Comparison of ENCODE assay signal across 14 mouse cellular contexts in the genomic region with DNA sequence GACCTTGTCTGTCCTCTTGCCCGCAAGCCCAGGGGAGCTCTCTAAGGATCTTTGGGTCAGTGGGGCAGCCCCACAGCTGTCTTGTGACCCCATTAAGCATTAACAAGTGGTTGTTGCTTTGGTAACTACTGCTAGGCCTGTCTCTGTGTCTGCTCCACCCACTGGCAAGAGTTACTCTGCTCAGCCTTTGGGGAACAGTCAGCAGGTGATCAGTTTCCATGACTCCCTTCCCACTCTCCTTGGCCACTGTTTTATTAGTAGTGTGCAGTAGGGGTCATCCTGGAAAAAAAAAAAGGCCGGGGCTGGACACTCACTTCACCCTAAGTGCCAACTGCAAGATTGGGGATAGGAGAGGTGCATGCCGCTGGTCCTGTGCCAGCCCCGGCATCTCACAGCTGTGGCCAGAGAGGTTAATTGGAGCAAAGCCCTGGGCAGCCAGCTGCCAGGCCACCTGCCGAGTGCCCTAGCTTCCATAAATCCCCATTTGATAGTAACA. TPM values are rescaled to one million over a fixed set of nuclear protein-coding genes. Genes with fewer than 3 reads are reported as not detected.
DNase-seq lines count a peak whose midpoint lies in the region; ATAC-seq and TF ChIP-seq lines count a peak whose summit lies in the region.
"Had no signal": no experiment of that assay in that cellular context is flagged by ENCODE, and none has a peak within 500 bp of the region (broad histone marks: within the 10 kb centered on the region; RNA-seq: fewer than 3 reads in every experiment).

No protein-coding gene starts in this region.

- no peak overlapping the region for H3K27ac ChIP-seq in limb, embryonic 14.5 days (replicated peaks; ENCODE audit: low read depth, low read length)
- no peak overlapping the region for H3K27ac ChIP-seq in limb, embryonic 10.5 days
- H3K27ac ChIP-seq in kidney, adult 2 months (ENCODE audit: insufficient read depth, low read depth, low read length) = 0 out of 2 replicates have a peak overlapping the region, but pooled peaks have one; percentile 35
- H3K27ac ChIP-seq: lung, embryonic 15.5 days; midbrain, embryonic 12.5 days had no signal

- H3K9ac ChIP-seq in limb, embryonic 14.5 days (ENCODE audit: low read depth, low read length, severe bottlenecking) = no peak overlapping the region
- H3K9ac ChIP-seq: lung, embryonic 15.5 days; midbrain, embryonic 12.5 days had no signal

- DNase-seq in cerebellum, postnatal 10 days = peak; percentile 43 to 52
- DNase-seq in cerebellum, adult 9-11 months = no peak
- DNase-seq in limb, embryonic 14.5 days (ENCODE audit: low spot score) = no peak
- DNase-seq in limb, embryonic 10.5 days (ENCODE audit: low spot score) = no peak
- peak; percentile 84 for DNase-seq in kidney, adult 2 months
- no peak for DNase-seq in urinary bladder, postnatal 10 days (ENCODE audit: low spot score)
- no peak for DNase-seq in layer of hippocampus, adult 9-11 months
- DNase-seq: adrenal gland, adult 2 months; liver; right cerebral cortex, postnatal 4 days had no signal

- no peak for TF ChIP-seq POLR2A in limb, embryonic 14.5 days (IDR thresholded peaks at IDR 0.05; ENCODE audit: borderline replicate concordance, extremely low read depth, insufficient read depth, insufficient read length)
- TF ChIP-seq POLR2A in kidney, adult 2 months (IDR thresholded peaks at IDR 0.05; ENCODE audit: low read depth, low read length) = no peak
- TF ChIP-seq POLR2A in myocyte (IDR thresholded peaks at IDR 0.05; ENCODE audit: insufficient read length, low read depth) = no peak

- H3K36me3 ChIP-seq in limb, embryonic 14.5 days (ENCODE audit: control insufficient read depth, insufficient read depth, low read length) = no peaks in the 10 kb centered on the region
- H3K36me3 ChIP-seq in limb, embryonic 10.5 days = no peaks in the 10 kb centered on the region
- H3K36me3 ChIP-seq in kidney, adult 2 months (ENCODE audit: control insufficient read depth, insufficient read depth, low read length) = no peaks in the 10 kb centered on the region
- no peaks in the 10 kb centered on the region for H3K36me3 ChIP-seq in myocyte (ENCODE audit: control insufficient read depth, insufficient read depth)
- H3K36me3 ChIP-seq: lung, embryonic 15.5 days; midbrain, embryonic 12.5 days had no signal

- H3K79me2 ChIP-seq in myocyte (ENCODE audit: control insufficient read depth, insufficient read depth) = no peaks in the 10 kb centered on the region

- H3K4me3 ChIP-seq in limb, embryonic 14.5 days (replicated peaks; ENCODE audit: low read length) = no peak overlapping the region
- H3K4me3 ChIP-seq in limb, embryonic 10.5 days = no peak overlapping the region
- H3K4me3 ChIP-seq in kidney, adult 2 months (ENCODE audit: insufficient read depth, low read depth, low read length) = no peak overlapping the region
- H3K4me3 ChIP-seq in myocyte = no peak overlapping the region
- H3K4me3 ChIP-seq: lung, embryonic 15.5 days; midbrain, embryonic 12.5 days had no signal

- peak; percentile 30; the same call in 1 of the 2 replicates for ATAC-seq in limb, embryonic 14.5 days (ENCODE audit: low FRiP score, low read depth)
- ATAC-seq: intestine, postnatal 0 days had no signal

- no peaks in the 10 kb centered on the region for H3K9me3 ChIP-seq in limb, embryonic 14.5 days (ENCODE audit: control insufficient read depth, low read length)
- H3K9me3 ChIP-seq in limb, embryonic 10.5 days (replicated peaks) = no peaks in the 10 kb centered on the region
- H3K9me3 ChIP-seq: lung, embryonic 15.5 days; midbrain, embryonic 12.5 days had no signal

- TF ChIP-seq CTCF in kidney, adult 2 months (conservative IDR thresholded peaks at IDR 0.05; ENCODE audit: insufficient read depth, insufficient read length, low read depth, low read length) = no peak

- H3K27me3 ChIP-seq in limb, embryonic 14.5 days (ENCODE audit: control insufficient read depth, insufficient read depth, low read length) = no peaks in the 10 kb centered on the region
- peaks cover 8% of the 10 kb centered on the region; the same call in 1 of the 2 replicates for H3K27me3 ChIP-seq in limb, embryonic 10.5 days (ENCODE audit: low read depth, poor library complexity, severe bottlenecking)
- no peaks in the 10 kb centered on the region for H3K27me3 ChIP-seq in kidney, adult 2 months (replicated peaks; ENCODE audit: control insufficient read depth, insufficient read depth, low read length)
- H3K27me3 ChIP-seq in myocyte (ENCODE audit: control insufficient read depth, insufficient read depth, insufficient read length) = peaks cover 26% of the 10 kb centered on the region
- H3K27me3 ChIP-seq: lung, embryonic 15.5 days had no signal

- H3K4me1 ChIP-seq in limb, embryonic 14.5 days (ENCODE audit: control insufficient read depth, insufficient read depth, low read length) = peaks cover 3% of the 10 kb centered on the region; the same call in 1 of the 2 replicates
- H3K4me1 ChIP-seq in limb, embryonic 10.5 days = peaks cover 10% of the 10 kb centered on the region
- H3K4me1 ChIP-seq in kidney, adult 2 months (ENCODE audit: control insufficient read depth, insufficient read depth, low read length) = peaks cover 6% of the 10 kb centered on the region; the same call in 1 of the 2 replicates
- H3K4me1 ChIP-seq: lung, embryonic 15.5 days had no signal

- no peak overlapping the region for H3ac ChIP-seq in myocyte (ENCODE audit: control insufficient read depth, insufficient read length)

- H3K4me2 ChIP-seq in limb, embryonic 14.5 days (replicated peaks; ENCODE audit: low read depth, low read length, severe bottlenecking) = no peak overlapping the region
- H3K4me2 ChIP-seq in myocyte (ENCODE audit: low read depth) = peak overlapping the region; percentile 30
- H3K4me2 ChIP-seq: lung, embryonic 15.5 days; midbrain, embryonic 12.5 days had no signal

- 25% methylated on average over 5 of the region's 5 CpGs for WGBS in limb, embryonic 14.5 days
- 42% methylated on average over 5 of the region's 5 CpGs for WGBS in limb, embryonic 10.5 days
- 20% methylated on average over 5 of the region's 5 CpGs for WGBS in kidney, adult 2 months

TF ChIP-seq in myocyte, 11 proteins besides CTCF, POLR2A, EP300 and RAD21:
- TF ChIP-seq TCF3 (IDR thresholded peaks at IDR 0.05; ENCODE audit: insufficient read length, low read depth) (peak; percentile 77), MYOD1 (IDR thresholded peaks at IDR 0.05; ENCODE audit: control insufficient read depth in 1 of 3, insufficient read length in 2 of 3, low read depth in 2 of 3) (peak in 2 of 3 experiments; percentile 89 to 94), TCF12 (IDR thresholded peaks at IDR 0.05; ENCODE audit: insufficient read depth, poor library complexity, severe bottlenecking) (peak; percentile 80), REST (IDR thresholded peaks at IDR 0.05; ENCODE audit: insufficient read depth, insufficient read length) (no peak), MYOG (IDR thresholded peaks at IDR 0.05; ENCODE audit: control insufficient read depth in 1 of 3, insufficient read depth in 1 of 3, insufficient read length in 2 of 3, low read depth in 2 of 3) (peak; percentile 55 to 98 (median 92))

RNA-seq across cellular contexts. Expression of a gene that starts 23.7 kb away (rescaled TPM):
- polyA plus RNA-seq in limb, embryonic 14.5 days (2012; rRNA removed) = 49.8 and 68.3 TPM in 2 replicates
- 20.8 and 23.5 TPM in 2 replicates for polyA plus RNA-seq in limb, embryonic 14.5 days (2014; fragmentation: Nextera tagmentation; extraction: Ambion mirVana)
- polyA plus RNA-seq in limb, embryonic 10.5 days (2016; fragmentation: Nextera tagmentation; extraction: Ambion mirVana) = 22.5 and 24.8 TPM in 2 replicates
- 38.2 and 47.0 TPM in 2 replicates for polyA plus RNA-seq in kidney, adult 2 months (2012; rRNA removed)
- 19.0 TPM for polyA plus RNA-seq in myocyte (2012; fragmentation: generic; extraction: Trizol)

Comparison
In these comparisons a context has a peak if more than half of its experiments do, and no peak if none do; other contexts are left out.
1. DNase-seq: peak in cerebellum, postnatal 10 days (2 of 2) and kidney, adult 2 months (single experiment); none in cerebellum, adult 9-11 months (single experiment), limb, embryonic 14.5 days (single experiment), limb, embryonic 10.5 days (single experiment), urinary bladder, postnatal 10 days (single experiment) and layer of hippocampus, adult 9-11 months (single experiment).